In genomic region chr3:122733806-122734205, GRCm38 (mm10) we compare ENCODE assay signal across 18 mouse cellular contexts. TPM values are rescaled to one million over a fixed set of nuclear protein-coding genes. Genes with fewer than 3 reads are reported as not detected.
DNase-seq lines count a peak whose midpoint lies in the region; ATAC-seq and TF ChIP-seq lines count a peak whose summit lies in the region.
"Had no signal": no experiment of that assay in that cellular context is flagged by ENCODE, and none has a peak within 500 bp of the region (broad histone marks: within the 10 kb centered on the region; RNA-seq: fewer than 3 reads in every experiment).

No protein-coding gene starts in this region.

- no peak for TF ChIP-seq CTCF in lung, postnatal 0 days (IDR thresholded peaks at IDR 0.05)
- no peak for TF ChIP-seq CTCF in cerebellum, adult 2 months (IDR thresholded peaks at IDR 0.05; ENCODE audit: borderline replicate concordance, insufficient read depth, low read depth, low read length)

- TF ChIP-seq EP300 in lung, postnatal 0 days (IDR thresholded peaks at IDR 0.05), result no peak

- TF ChIP-seq POLR2A in cerebellum, adult 2 months (IDR thresholded peaks at IDR 0.05; ENCODE audit: borderline replicate concordance, insufficient read depth, low read length), result no peak

- H3K27ac ChIP-seq in lung, postnatal 0 days (ENCODE audit: low read length), result no peak overlapping the region
- H3K27ac ChIP-seq in stomach, embryonic 14.5 days (ENCODE audit: low read length), result no peak overlapping the region
- H3K27ac ChIP-seq in cerebellum, adult 2 months (ENCODE audit: insufficient read depth, low read length), result no peak overlapping the region
- H3K27ac ChIP-seq: forebrain, embryonic 12.5 days; heart, embryonic 15.5 days; liver, embryonic 13.5 days; neural tube, embryonic 15.5 days had no signal

- WGBS in lung, postnatal 0 days, result 59% methylated on average over 3 of the region's 3 CpGs
- WGBS in stomach, embryonic 14.5 days, result 49% methylated on average over 3 of the region's 3 CpGs
- WGBS in cerebellum, adult 2 months, result 85% methylated on average over 3 of the region's 3 CpGs

- no peaks in the 10 kb centered on the region for H3K4me1 ChIP-seq in lung, postnatal 0 days (ENCODE audit: insufficient read depth, low read depth, low read length)
- 0 out of 2 replicates have a peak, but pooled peaks cover 3% of the 10 kb centered on the region for H3K4me1 ChIP-seq in stomach, embryonic 14.5 days (ENCODE audit: control insufficient read depth, insufficient read depth, low read length)
- no peaks in the 10 kb centered on the region for H3K4me1 ChIP-seq in cerebellum, adult 2 months (ENCODE audit: control insufficient read depth, insufficient read depth, low read length)
- H3K4me1 ChIP-seq: heart, embryonic 15.5 days had no signal

- H3K9ac ChIP-seq in lung, postnatal 0 days (replicated peaks; ENCODE audit: low read depth), result no peak overlapping the region
- H3K9ac ChIP-seq in stomach, embryonic 14.5 days (replicated peaks; ENCODE audit: low read depth, low read length), result no peak overlapping the region
- H3K9ac ChIP-seq: forebrain, embryonic 12.5 days; heart, embryonic 15.5 days; liver, embryonic 13.5 days; neural tube, embryonic 15.5 days had no signal

- no peak overlapping the region for H3K4me2 ChIP-seq in lung, postnatal 0 days (replicated peaks; ENCODE audit: low read depth, low read length)
- H3K4me2 ChIP-seq in stomach, embryonic 14.5 days (replicated peaks; ENCODE audit: low read depth, low read length), result peak overlapping the region; percentile 45
- H3K4me2 ChIP-seq: forebrain, embryonic 12.5 days; heart, embryonic 15.5 days; liver, embryonic 13.5 days; neural tube, embryonic 15.5 days had no signal

- DNase-seq in embryo, embryonic 10 days (ENCODE audit: low spot score), result peak; percentile 12
- DNase-seq in embryo, embryonic 9.5 days (ENCODE audit: extremely low spot score), result no peak
- DNase-seq in lung, postnatal 0 days (ENCODE audit: low spot score), result peak; percentile 34
- no peak for DNase-seq in lung, postnatal 14 days
- DNase-seq in brain, adult 2 months (ENCODE audit: low read depth, low spot score), result peak; percentile 10
- no peak for DNase-seq in cerebellum, adult 2 months
- no peak for DNase-seq in thymus, postnatal 10 days (ENCODE audit: low spot score in 2 of 2)
- DNase-seq: cerebellum, postnatal 14 days; kidney, adult 8-10 months; layer of hippocampus, postnatal 36 days; liver, embryonic 13.5 days; thymus, postnatal 4 days had no signal

- H3K36me3 ChIP-seq in lung, postnatal 0 days (ENCODE audit: insufficient read depth, low read length), result no peaks in the 10 kb centered on the region
- no peaks in the 10 kb centered on the region for H3K36me3 ChIP-seq in stomach, embryonic 14.5 days (ENCODE audit: control insufficient read depth, insufficient read depth, low read length)
- H3K36me3 ChIP-seq: forebrain, embryonic 12.5 days; heart, embryonic 15.5 days; liver, embryonic 13.5 days; neural tube, embryonic 15.5 days had no signal

- H3K4me3 ChIP-seq in lung, postnatal 0 days (ENCODE audit: low read depth, low read length), result no peak overlapping the region
- 0 out of 2 replicates have a peak overlapping the region, but pooled peaks have one; percentile 87 for H3K4me3 ChIP-seq in stomach, embryonic 14.5 days (ENCODE audit: low read depth, low read length)
- no peak overlapping the region for H3K4me3 ChIP-seq in cerebellum, adult 2 months (replicated peaks; ENCODE audit: insufficient read depth, low read depth, low read length)
- H3K4me3 ChIP-seq: forebrain, embryonic 12.5 days; heart, embryonic 15.5 days; liver, embryonic 13.5 days; neural tube, embryonic 15.5 days had no signal

- H3K9me3 ChIP-seq in lung, postnatal 0 days (ENCODE audit: low read length), result no peaks in the 10 kb centered on the region
- H3K9me3 ChIP-seq in stomach, embryonic 14.5 days (ENCODE audit: control insufficient read depth, low read depth, low read length), result no peaks in the 10 kb centered on the region
- H3K9me3 ChIP-seq: forebrain, embryonic 12.5 days; heart, embryonic 15.5 days; liver, embryonic 13.5 days; neural tube, embryonic 15.5 days had no signal

- no peak for ATAC-seq in lung, postnatal 0 days
- ATAC-seq in stomach, embryonic 14.5 days (ENCODE audit: insufficient number of reproducible peaks, insufficient read depth, low FRiP score, low read depth), result no peak
- ATAC-seq: activated CD4-positive, CD25-positive, alpha-beta regulatory T cell, adult 4 months had no signal

- no peaks in the 10 kb centered on the region for H3K27me3 ChIP-seq in lung, postnatal 0 days (replicated peaks; ENCODE audit: insufficient read depth, low read length)
- H3K27me3 ChIP-seq in stomach, embryonic 14.5 days (ENCODE audit: control insufficient read depth, insufficient read depth, low read length), result no peaks in the 10 kb centered on the region
- H3K27me3 ChIP-seq in cerebellum, adult 2 months (ENCODE audit: control insufficient read depth, insufficient read depth, low read length), result peaks cover 2% of the 10 kb centered on the region; the same call in 1 of the 2 replicates
- H3K27me3 ChIP-seq: CH12.LX; forebrain, embryonic 12.5 days; heart, embryonic 15.5 days; neural tube, embryonic 15.5 days had no signal

RNA-seq across cellular contexts. Expression of gene Pde5a, which starts 5.1 kb away (rescaled TPM):
- 16.6 and 22.7 TPM in 2 replicates for polyA plus RNA-seq in lung, postnatal 0 days (2015; fragmentation: Nextera tagmentation; extraction: Ambion mirVana)
- 56.3 and 60.0 TPM in 2 replicates for polyA plus RNA-seq in stomach, embryonic 14.5 days (2014; fragmentation: Nextera tagmentation; extraction: Ambion mirVana)
- 16.1 and 18.9 TPM in 2 replicates for polyA plus RNA-seq in cerebellum, adult 2 months (2012; rRNA removed)

Comparison
In these comparisons a context has a peak if more than half of its experiments do, and no peak if none do; other contexts are left out.
1. DNase-seq: peak in embryo, embryonic 10 days (single experiment), lung, postnatal 0 days (single experiment) and brain, adult 2 months (single experiment); none in embryo, embryonic 9.5 days (single experiment), lung, postnatal 14 days (single experiment), cerebellum, adult 2 months (0 of 2) and thymus, postnatal 10 days (0 of 2).